Mouse (Mus musculus): ENCODE results near the gene Fcgr3. TPM values are rescaled to one million over a fixed set of nuclear protein-coding genes. Genes with fewer than 3 reads are reported as not detected.
"Not testable (repeated sequence)": the region's sequence is repeated elsewhere in the genome, so short reads cannot be mapped to it uniquely, and the experiment has no call there.

The Fcgr3 gene
- polyA plus RNA-seq, 1 experiment from 2014 or later, result 9.4 TPM

DNA sequence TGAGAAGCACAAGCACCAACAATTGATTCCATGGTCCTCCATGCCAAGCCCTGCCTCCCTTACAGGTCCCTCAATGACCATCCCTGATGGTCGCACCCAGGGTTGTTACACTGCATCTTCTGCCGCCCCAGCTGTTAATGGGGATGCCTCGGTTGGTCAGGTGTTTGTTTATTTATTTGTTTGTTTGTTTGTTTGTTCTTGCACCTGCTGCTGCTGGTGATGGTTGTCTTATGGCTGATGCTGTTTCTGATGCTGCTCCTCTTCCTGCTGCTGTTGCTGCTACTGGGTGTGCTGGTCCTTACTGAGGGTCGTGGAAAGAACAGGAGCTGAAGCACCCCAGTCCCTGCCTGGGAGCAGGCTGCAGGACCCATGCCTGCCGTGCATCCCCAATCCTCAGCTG lies 3.2 kb upstream of the Fcgr3 start:
- not testable (repeated sequence) for H3K9ac ChIP-seq; H3K36me3 ChIP-seq; H3K4me2 ChIP-seq; H3K27ac ChIP-seq; H3K4me1 ChIP-seq; H3K4me3 ChIP-seq; ATAC-seq (ENCODE audit: insufficient number of reproducible peaks, insufficient read depth, low FRiP score, low TSS enrichment, low read depth); H3K9me3 ChIP-seq
- WGBS, result 54% methylated on average over 5 of the region's 5 CpGs
- H3K27me3 ChIP-seq, result peaks cover 51% of the 10 kb centered on the region

GRCm38 (mm10) chr1:171066583-171066982 lies 1.8 kb upstream of the Fcgr3 start:
- peaks cover 54% of the 10 kb centered on the region for H3K27me3 ChIP-seq
- not testable (repeated sequence) for ATAC-seq (ENCODE audit: insufficient number of reproducible peaks, insufficient read depth, low FRiP score, low TSS enrichment, low read depth); H3K9ac ChIP-seq; H3K4me3 ChIP-seq; H3K27ac ChIP-seq; H3K4me2 ChIP-seq; H3K9me3 ChIP-seq; H3K36me3 ChIP-seq; H3K4me1 ChIP-seq
- WGBS, result 14% methylated on average over 3 of the region's 10 CpGs

DNA sequence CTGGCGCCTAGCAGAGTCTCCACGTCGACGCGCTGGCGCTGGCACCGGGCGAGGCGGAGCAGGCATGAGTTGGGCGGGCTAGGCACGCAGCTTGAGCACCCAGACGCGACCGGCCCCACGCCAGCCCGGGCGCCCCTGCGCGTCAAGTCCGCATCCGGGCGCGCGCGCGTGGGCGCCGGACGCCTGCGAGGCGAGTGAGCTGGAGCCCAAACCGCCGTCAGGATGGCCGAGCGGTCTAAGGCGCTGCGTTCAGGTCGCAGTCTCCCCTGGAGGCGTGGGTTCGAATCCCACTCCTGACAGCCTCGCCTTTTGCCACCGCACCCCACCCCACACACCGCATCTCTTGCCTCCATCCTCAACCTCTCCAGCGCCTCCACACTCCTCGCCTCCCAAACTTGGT lies 1.0 kb upstream of the Fcgr3 start:
- not testable (repeated sequence) for H3K9me3 ChIP-seq, H3K36me3 ChIP-seq, H3K27ac ChIP-seq, H3K9ac ChIP-seq, H3K4me1 ChIP-seq
- Histone ChIP-seq H3K4me3 (peak overlapping the region; percentile 38), H3K27me3 (peaks cover 50% of the 10 kb centered on the region), H3K4me2 (peak overlapping the region; percentile 55)
- ATAC-seq (ENCODE audit: insufficient number of reproducible peaks, insufficient read depth, low FRiP score, low TSS enrichment, low read depth), result peak; percentile 4; the same call in 1 of the 2 replicates
- WGBS, result 8% methylated on average over 30 of the region's 45 CpGs

DNA sequence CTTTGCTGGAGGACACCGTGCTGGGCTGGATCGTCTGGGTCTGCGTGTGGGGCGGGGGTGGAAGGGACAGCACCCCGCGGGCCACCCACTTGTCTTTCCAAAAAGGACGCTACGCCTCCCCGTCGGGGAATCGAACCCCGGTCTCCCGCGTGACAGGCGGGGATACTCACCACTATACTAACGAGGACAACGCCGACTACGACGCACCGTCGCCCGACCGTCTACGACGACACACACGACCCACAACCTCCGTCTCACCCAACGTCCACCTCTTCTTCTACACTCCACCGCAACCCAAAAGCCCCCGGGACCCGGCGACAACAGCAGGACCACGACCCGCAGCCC lies 480 bp upstream of the Fcgr3 start:
- under 1% methylated on average over 26 of the region's 35 CpGs for WGBS
- not testable (repeated sequence) for H3K9ac ChIP-seq, H3K9me3 ChIP-seq, H3K4me1 ChIP-seq, H3K27ac ChIP-seq, H3K36me3 ChIP-seq
- peak; percentile 21 for ATAC-seq (ENCODE audit: insufficient number of reproducible peaks, insufficient read depth, low FRiP score, low TSS enrichment, low read depth)
- H3K4me2 ChIP-seq, result peak overlapping the region; percentile 50
- peak overlapping the region; percentile 35 for H3K4me3 ChIP-seq
- peaks cover 49% of the 10 kb centered on the region for H3K27me3 ChIP-seq

DNA sequence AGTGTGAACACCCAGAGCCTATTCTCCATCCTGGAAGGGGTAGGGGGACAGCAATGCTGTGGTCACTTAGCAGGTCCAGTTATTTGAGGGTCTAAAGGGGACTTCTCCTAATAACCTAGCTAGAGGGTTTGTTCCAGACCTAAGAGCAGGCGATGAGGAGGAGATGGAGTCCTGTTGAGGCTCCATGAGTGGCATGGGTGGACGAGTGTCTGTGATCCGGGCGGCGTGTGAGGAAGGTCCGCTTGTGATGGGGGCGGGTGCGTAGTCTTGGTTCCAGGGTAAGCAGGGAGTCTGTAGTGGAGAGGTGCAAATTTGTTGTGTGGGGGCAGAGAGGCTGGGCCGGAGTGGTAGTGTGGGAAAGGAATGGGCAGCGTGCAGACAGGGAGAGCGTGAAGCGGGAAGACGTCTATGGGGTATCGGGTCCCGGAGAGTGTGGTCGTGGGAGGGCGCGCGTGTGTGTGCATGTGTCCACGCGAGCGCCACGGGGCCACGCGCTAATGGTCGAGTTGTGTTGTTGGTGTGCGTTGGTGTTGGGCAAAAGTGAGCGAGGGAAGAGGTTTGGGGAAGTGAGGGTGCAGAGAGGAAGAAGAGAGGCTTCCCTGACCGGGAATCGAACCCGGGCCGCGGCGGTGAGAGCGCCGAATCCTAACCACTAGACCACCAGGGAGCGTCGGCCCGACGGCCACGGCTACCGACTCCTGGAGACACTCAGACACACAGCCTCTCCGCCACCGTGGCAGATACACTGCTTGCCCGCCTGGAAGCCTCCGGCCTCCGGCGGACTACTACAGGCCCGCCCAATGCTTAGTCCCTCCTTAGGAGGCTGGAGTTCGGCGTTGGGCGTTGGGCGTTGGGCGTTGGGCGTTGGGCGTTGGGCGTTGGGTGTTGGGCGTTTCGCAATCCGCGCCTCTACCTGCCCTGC lies 905 bp downstream of the Fcgr3 start:
- peak; percentile 66 for ATAC-seq (ENCODE audit: insufficient number of reproducible peaks, insufficient read depth, low FRiP score, low TSS enrichment, low read depth)
- Histone ChIP-seq H3K4me2 (peak overlapping the region; percentile 50), H3K9ac (peak overlapping the region; percentile 1; the same call in 1 of the 2 replicates), H3K27me3 (peaks cover 40% of the 10 kb centered on the region), H3K4me3 (peak overlapping the region; percentile 35)
- WGBS, result 9% methylated on average over 40 of the region's 61 CpGs
- not testable (repeated sequence) for H3K36me3 ChIP-seq, H3K4me1 ChIP-seq, H3K27ac ChIP-seq, H3K9me3 ChIP-seq

DNA sequence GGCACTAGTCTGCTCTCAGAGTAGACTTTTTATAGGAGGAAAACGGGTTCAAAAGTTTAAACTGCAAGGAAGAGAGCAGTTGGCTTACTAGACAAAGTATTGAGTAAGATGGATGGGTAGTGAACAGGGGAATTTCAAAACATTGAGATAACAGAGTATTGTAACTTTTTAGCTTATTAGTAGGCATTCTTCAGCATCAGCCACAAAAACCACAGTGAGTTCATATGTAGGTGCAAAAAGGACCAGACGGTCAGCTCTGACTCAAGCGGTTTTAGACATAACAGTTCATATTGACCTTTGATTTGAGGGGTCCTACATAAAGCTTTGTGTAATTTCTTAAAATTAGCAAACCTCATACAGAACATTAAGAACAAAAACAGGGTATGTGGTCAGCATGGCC lies 3.2 kb downstream of the Fcgr3 start:
- no peak overlapping the region for H3K4me2 ChIP-seq
- no peaks in the 10 kb centered on the region for H3K9me3 ChIP-seq
- no peak overlapping the region for H3K27ac ChIP-seq
- ATAC-seq (ENCODE audit: insufficient number of reproducible peaks, insufficient read depth, low FRiP score, low TSS enrichment, low read depth), result no peak
- H3K27me3 ChIP-seq, result peaks cover 32% of the 10 kb centered on the region
- H3K36me3 ChIP-seq, result no peaks in the 10 kb centered on the region
- H3K9ac ChIP-seq, result no peak overlapping the region
- WGBS, result 86% methylated on average over 3 of the region's 3 CpGs
- H3K4me1 ChIP-seq, result peaks cover 7% of the 10 kb centered on the region; the same call in 1 of the 2 replicates
- H3K4me3 ChIP-seq, result no peak overlapping the region

GRCm38 (mm10) chr1:171060392-171060791 lies 4.3 kb downstream of the Fcgr3 start:
- WGBS, result 51% methylated on average over 10 of the region's 10 CpGs
- Histone ChIP-seq H3K27me3 (peaks cover 23% of the 10 kb centered on the region), H3K9ac (no peak overlapping the region), H3K9me3 (no peaks in the 10 kb centered on the region), H3K4me2 (0 out of 2 replicates have a peak overlapping the region, but pooled peaks have one; percentile 1), H3K36me3 (no peaks in the 10 kb centered on the region), H3K27ac (no peak overlapping the region), H3K4me3 (no peak overlapping the region), H3K4me1 (peaks cover 7% of the 10 kb centered on the region; the same call in 1 of the 2 replicates)
- ATAC-seq (ENCODE audit: insufficient number of reproducible peaks, insufficient read depth, low FRiP score, low TSS enrichment, low read depth), result no peak

GRCm38 (mm10) chr1:171059203-171059602 lies 5.5 kb downstream of the Fcgr3 start:
- Histone ChIP-seq H3K4me1 (peaks cover 4% of the 10 kb centered on the region; the same call in 1 of the 2 replicates), H3K9me3 (no peaks in the 10 kb centered on the region), H3K36me3 (no peaks in the 10 kb centered on the region), H3K9ac (no peak overlapping the region), H3K4me2 (no peak overlapping the region), H3K27ac (no peak overlapping the region), H3K4me3 (no peak overlapping the region), H3K27me3 (peaks cover 13% of the 10 kb centered on the region)
- ATAC-seq (ENCODE audit: insufficient number of reproducible peaks, insufficient read depth, low FRiP score, low TSS enrichment, low read depth), result no peak
- 78% methylated on average over 2 of the region's 2 CpGs for WGBS

- H3K4me1 ChIP-seq, result no peaks in the 10 kb centered on the region
- H3K4me2 ChIP-seq, result no peak overlapping the region
- H3K4me3 ChIP-seq, result no peak overlapping the region
- no peaks in the 10 kb centered on the region for H3K36me3 ChIP-seq
- no peaks in the 10 kb centered on the region for H3K27me3 ChIP-seq
- WGBS, result 87% methylated on average over 5 of the region's 5 CpGs
- H3K27ac ChIP-seq, result no peak overlapping the region
- H3K9me3 ChIP-seq, result no peaks in the 10 kb centered on the region
- no peak overlapping the region for H3K9ac ChIP-seq
- ATAC-seq (ENCODE audit: insufficient number of reproducible peaks, insufficient read depth, low FRiP score, low TSS enrichment, low read depth), result no peak
These were observed 7.5 kb downstream of the Fcgr3 start for GRCm38 (mm10) chr1:171057253-171057652.

- Histone ChIP-seq H3K4me3 (no peak overlapping the region), H3K27ac (no peak overlapping the region), H3K4me1 (no peaks in the 10 kb centered on the region), H3K4me2 (no peak overlapping the region), H3K9me3 (no peaks in the 10 kb centered on the region), H3K36me3 (no peaks in the 10 kb centered on the region), H3K27me3 (no peaks in the 10 kb centered on the region), H3K9ac (no peak overlapping the region)
- 83% methylated on average over 6 of the region's 6 CpGs for WGBS
- ATAC-seq (ENCODE audit: insufficient number of reproducible peaks, insufficient read depth, low FRiP score, low TSS enrichment, low read depth), result no peak
These were observed 11.4 kb downstream of the Fcgr3 start for GRCm38 (mm10) chr1:171053305-171053704.

- H3K27me3 ChIP-seq, result no peaks in the 10 kb centered on the region
- no peaks in the 10 kb centered on the region for H3K4me1 ChIP-seq
- no peak overlapping the region for H3K27ac ChIP-seq
- ATAC-seq (ENCODE audit: insufficient number of reproducible peaks, insufficient read depth, low FRiP score, low TSS enrichment, low read depth), result no peak
- no peak overlapping the region for H3K4me3 ChIP-seq
- H3K9me3 ChIP-seq, result no peaks in the 10 kb centered on the region
- H3K36me3 ChIP-seq, result no peaks in the 10 kb centered on the region
- H3K9ac ChIP-seq, result no peak overlapping the region
- H3K4me2 ChIP-seq, result no peak overlapping the region
- 87% methylated on average over 7 of the region's 7 CpGs for WGBS
These were observed 14.0 kb downstream of the Fcgr3 start for GRCm38 (mm10) chr1:171050774-171051173.

DNA sequence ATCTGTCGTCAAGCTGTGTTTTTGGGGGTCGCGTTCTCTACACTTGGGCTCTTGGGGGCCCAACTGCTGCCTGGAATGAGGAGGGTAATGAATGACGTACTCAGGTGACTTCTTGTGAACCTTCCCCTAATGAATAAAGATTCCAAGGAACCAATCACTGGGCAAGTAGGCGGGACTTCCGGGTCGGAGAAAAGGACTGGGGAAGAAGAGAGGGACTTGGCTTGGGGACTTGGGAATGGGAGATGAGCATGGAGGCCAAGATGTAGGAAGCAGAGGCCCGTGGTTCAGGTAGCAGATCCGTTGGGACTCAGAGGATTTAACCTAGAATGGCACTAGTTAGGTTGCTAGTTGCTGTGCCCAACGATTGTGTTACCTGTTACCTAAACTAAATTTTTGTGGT lies 15.5 kb downstream of the Fcgr3 start:
- H3K4me1 ChIP-seq, result peaks cover 6% of the 10 kb centered on the region; the same call in 1 of the 2 replicates
- ATAC-seq (ENCODE audit: insufficient number of reproducible peaks, insufficient read depth, low FRiP score, low TSS enrichment, low read depth), result no peak
- no peaks in the 10 kb centered on the region for H3K27me3 ChIP-seq
- no peak overlapping the region for H3K27ac ChIP-seq
- no peak overlapping the region for H3K9ac ChIP-seq
- H3K4me2 ChIP-seq, result peak overlapping the region; percentile 26
- no peaks in the 10 kb centered on the region for H3K9me3 ChIP-seq
- 0 out of 2 replicates have a peak overlapping the region, but pooled peaks have one; percentile 13 for H3K4me3 ChIP-seq
- 44% methylated on average over 10 of the region's 10 CpGs for WGBS
- no peaks in the 10 kb centered on the region for H3K36me3 ChIP-seq
